Mouse (Mus musculus) kidney, embryonic 16.5 days (tissue): ENCODE measurements at regions not wholly inside any gene's neighbourhood (a gene's known extent, or its start where the extent isn't known, plus 50 kb on each side); places are given as distances from the start of the nearest gene placed in this dataset.

Source experiments
- ATAC-seq: fragments of 200-750 bp; cut with Nextera tagmentation; 2 replicates; pipeline ENCODE4 v1.8.0; 2017; ENCODE audit warnings: moderate TSS enrichment; ENCODE audit not compliant: low FRiP score, low TSS enrichment
- H3K27ac ChIP-seq: fragments of 300-500 bp; sonication (generic); 2 replicates; pipeline ENCODE4 v1.5.1; 2014; ENCODE audit warnings: low read length
- H3K27me3 ChIP-seq: fragments of 300-500 bp; sonication (generic); 2 replicates; pipeline ENCODE4 v1.6.1; 2014; ENCODE audit warnings: low read length, control low read depth, mixed read lengths; ENCODE audit not compliant: insufficient read depth
- H3K36me3 ChIP-seq: fragments of 300-500 bp; sonication (generic); 2 replicates; pipeline ENCODE4 v1.6.1; 2014; ENCODE audit warnings: low read length, control low read depth, mixed read lengths; ENCODE audit not compliant: insufficient read depth
- H3K4me1 ChIP-seq: fragments of 300-500 bp; sonication (generic); 2 replicates; pipeline ENCODE4 v1.6.1; 2014; ENCODE audit warnings: low read length, control low read depth, mixed read lengths; ENCODE audit not compliant: insufficient read depth
- H3K4me2 ChIP-seq: fragments of 300-500 bp; sonication (generic); replicated peaks from 2 replicates; pipeline ENCODE4 v1.6.1; 2014; ENCODE audit warnings: low read depth, low read length
- H3K4me3 ChIP-seq: fragments of 300-500 bp; sonication (generic); 2 replicates; pipeline ENCODE4 v1.5.1; 2014; ENCODE audit warnings: mild to moderate bottlenecking, low read length
- H3K9ac ChIP-seq: fragments of 300-500 bp; sonication (generic); replicated peaks from 2 replicates; pipeline ENCODE4 v1.6.1; 2014; ENCODE audit warnings: low read length
- H3K9me3 ChIP-seq: fragments of 300-500 bp; sonication (generic); 2 replicates; pipeline ENCODE4 v1.6.1; 2016; ENCODE audit warnings: low read length, control low read depth
- WGBS: fragments of 180-500 bp; shearing (Covaris S2); extraction: QIAGEN DNeasy Blood & Tissue Kit; methylation state at CpG from one replicate; pipeline ENCODE4 v1.1.7; 2014; 5-methylcytosine and 5-hydroxymethylcytosine counted together

GRCm38 (mm10) chr16:31591565-31591964 lies 71.7 kb upstream of the Dlg1 start:
- Histone ChIP-seq H3K27me3 (no peaks in the 10 kb centered on the region), H3K9me3 (no peaks in the 10 kb centered on the region), H3K9ac (peak overlapping the region; percentile 40; the same call in 1 of the 2 replicates), H3K27ac (peak overlapping the region; percentile 90), H3K4me1 (peaks cover 30% of the 10 kb centered on the region), H3K4me3 (peak overlapping the region; percentile 8; the same call in 1 of the 2 replicates), H3K4me2 (peak overlapping the region; percentile 43), H3K36me3 (no peaks in the 10 kb centered on the region)
- 48% methylated on average over 3 of the region's 3 CpGs for WGBS
- peak; percentile 46 for ATAC-seq

- Histone ChIP-seq H3K9me3 (no peaks in the 10 kb centered on the region), H3K4me1 (peaks cover 30% of the 10 kb centered on the region), H3K27ac (peak overlapping the region; percentile 90), H3K9ac (0 out of 2 replicates have a peak overlapping the region, but pooled peaks have one; percentile 40), H3K36me3 (no peaks in the 10 kb centered on the region), H3K4me3 (peak overlapping the region; percentile 8; the same call in 1 of the 2 replicates), H3K27me3 (no peaks in the 10 kb centered on the region), H3K4me2 (peak overlapping the region; percentile 43)
- ATAC-seq: peak; percentile 99
- 2% methylated on average over 7 of the region's 7 CpGs for WGBS
Measured at GRCm38 (mm10) chr16:31592014-31592871, 71.0 kb upstream of the Dlg1 start.

- peak overlapping the region; percentile 90 for H3K27ac ChIP-seq
- H3K36me3 ChIP-seq: no peaks in the 10 kb centered on the region
- H3K4me3 ChIP-seq: no peak overlapping the region
- peak overlapping the region; percentile 43; the same call in 1 of the 2 replicates for H3K4me2 ChIP-seq
- WGBS: 32% methylated on average over 9 of the region's 9 CpGs
- H3K9me3 ChIP-seq: no peaks in the 10 kb centered on the region
- H3K27me3 ChIP-seq: no peaks in the 10 kb centered on the region
- peaks cover 30% of the 10 kb centered on the region for H3K4me1 ChIP-seq
- no peak; the same call in 1 of the 2 replicates for ATAC-seq
- 0 out of 2 replicates have a peak overlapping the region, but pooled peaks have one; percentile 15 for H3K9ac ChIP-seq
Measured at GRCm38 (mm10) chr16:31592973-31593683, 70.1 kb upstream of the Dlg1 start.

GRCm38 (mm10) chr16:31597965-31598364 lies 65.3 kb upstream of the Dlg1 start:
- no peak overlapping the region for H3K9ac ChIP-seq
- WGBS: 71% methylated on average over 5 of the region's 5 CpGs
- H3K27me3 ChIP-seq: no peaks in the 10 kb centered on the region
- H3K36me3 ChIP-seq: no peaks in the 10 kb centered on the region
- H3K9me3 ChIP-seq: no peaks in the 10 kb centered on the region
- no peak overlapping the region for H3K4me2 ChIP-seq
- H3K27ac ChIP-seq: no peak overlapping the region
- no peak overlapping the region for H3K4me3 ChIP-seq
- H3K4me1 ChIP-seq: peaks cover 9% of the 10 kb centered on the region
- no peak for ATAC-seq

- no peak overlapping the region for H3K27ac ChIP-seq
- no peaks in the 10 kb centered on the region for H3K9me3 ChIP-seq
- ATAC-seq: peak; percentile 35; the same call in 1 of the 2 replicates
- WGBS: 82% methylated on average over 9 of the region's 9 CpGs
- H3K9ac ChIP-seq: no peak overlapping the region
- no peaks in the 10 kb centered on the region for H3K36me3 ChIP-seq
- H3K4me3 ChIP-seq: no peak overlapping the region
- H3K4me2 ChIP-seq: no peak overlapping the region
- H3K4me1 ChIP-seq: peaks cover 4% of the 10 kb centered on the region
- H3K27me3 ChIP-seq: no peaks in the 10 kb centered on the region
Measured at GRCm38 (mm10) chr16:31598409-31598988, 64.7 kb upstream of the Dlg1 start.

GRCm38 (mm10) chr16:31598989-31599421 lies 64.2 kb upstream of the Dlg1 start:
- no peak for ATAC-seq
- Histone ChIP-seq H3K36me3 (no peaks in the 10 kb centered on the region), H3K27me3 (no peaks in the 10 kb centered on the region), H3K4me2 (no peak overlapping the region), H3K4me3 (no peak overlapping the region), H3K9ac (no peak overlapping the region), H3K4me1 (no peaks in the 10 kb centered on the region), H3K9me3 (no peaks in the 10 kb centered on the region), H3K27ac (no peak overlapping the region)
- 95% methylated on average over 6 of the region's 6 CpGs for WGBS

GRCm38 (mm10) chr16:31601278-31601677 lies 62.0 kb upstream of the Dlg1 start:
- ATAC-seq: no peak
- Histone ChIP-seq H3K4me3 (no peak overlapping the region), H3K9me3 (no peaks in the 10 kb centered on the region), H3K27ac (no peak overlapping the region), H3K36me3 (no peaks in the 10 kb centered on the region), H3K4me1 (no peaks in the 10 kb centered on the region), H3K27me3 (no peaks in the 10 kb centered on the region), H3K4me2 (no peak overlapping the region), H3K9ac (no peak overlapping the region)
- WGBS: 89% methylated on average over 3 of the region's 3 CpGs

GRCm38 (mm10) chr16:31603185-31603584 lies 60.1 kb upstream of the Dlg1 start:
- H3K9me3 ChIP-seq: no peaks in the 10 kb centered on the region
- no peak for ATAC-seq
- H3K4me2 ChIP-seq: no peak overlapping the region
- 0 out of 2 replicates have a peak, but pooled peaks cover 4% of the 10 kb centered on the region for H3K4me1 ChIP-seq
- no peak overlapping the region for H3K27ac ChIP-seq
- H3K27me3 ChIP-seq: no peaks in the 10 kb centered on the region
- no peak overlapping the region for H3K9ac ChIP-seq
- WGBS: 74% methylated on average over 11 of the region's 11 CpGs
- H3K36me3 ChIP-seq: no peaks in the 10 kb centered on the region
- H3K4me3 ChIP-seq: no peak overlapping the region

- no peaks in the 10 kb centered on the region for H3K9me3 ChIP-seq
- H3K36me3 ChIP-seq: no peaks in the 10 kb centered on the region
- WGBS: 74% methylated on average over 11 of the region's 11 CpGs
- 0 out of 2 replicates have a peak, but pooled peaks cover 6% of the 10 kb centered on the region for H3K4me1 ChIP-seq
- no peak overlapping the region for H3K4me3 ChIP-seq
- ATAC-seq: peak; percentile 12; the same call in 1 of the 2 replicates
- no peak overlapping the region for H3K4me2 ChIP-seq
- H3K27ac ChIP-seq: peak overlapping the region; percentile 0; the same call in 1 of the 2 replicates
- no peaks in the 10 kb centered on the region for H3K27me3 ChIP-seq
- H3K9ac ChIP-seq: no peak overlapping the region
Measured at GRCm38 (mm10) chr16:31606389-31607177, 56.7 kb upstream of the Dlg1 start.
